Comparison of ENCODE assay signal across 10 mouse cellular contexts in genomic region chr16:37790781-37791175, GRCm38 (mm10). TPM values are rescaled to one million over a fixed set of nuclear protein-coding genes. Genes with fewer than 3 reads are reported as not detected.
DNase-seq lines count a peak whose midpoint lies in the region; ATAC-seq lines count a peak whose summit lies in the region.
"Had no signal": no experiment of that assay in that cellular context is flagged by ENCODE, and none has a peak within 500 bp of the region (broad histone marks: within the 10 kb centered on the region; RNA-seq: fewer than 3 reads in every experiment).

No protein-coding gene starts in this region.

- DNase-seq in heart, adult 11 months: peak; percentile 98
- no peak for DNase-seq in heart, adult 8-10 months (ENCODE audit: low spot score)
- DNase-seq in embryonic facial prominence, embryonic 14.5 days (ENCODE audit: low spot score): peak; percentile 76
- DNase-seq in heart, postnatal 36 days: peak; percentile 51 to 54
- no peak for DNase-seq in frontal cortex, postnatal 14 days (ENCODE audit: low spot score in 2 of 2)
- DNase-seq in right cerebral cortex, postnatal 4 days: no peak
- no peak for DNase-seq in natural killer cell, adult 2 months (ENCODE audit: low spot score in 2 of 2)
- DNase-seq: adrenal gland, postnatal 36 days had no signal

- peaks cover 65% of the 10 kb centered on the region for H3K36me3 ChIP-seq in embryonic facial prominence, embryonic 14.5 days (ENCODE audit: control insufficient read depth, insufficient read depth, low read length)
- H3K36me3 ChIP-seq in lung, embryonic 16.5 days (ENCODE audit: control insufficient read depth, insufficient read depth, low read length): peaks cover 14% of the 10 kb centered on the region
- H3K36me3 ChIP-seq: midbrain, embryonic 15.5 days had no signal

- H3K9me3 ChIP-seq in embryonic facial prominence, embryonic 14.5 days (ENCODE audit: control insufficient read depth, low read length): no peaks in the 10 kb centered on the region
- H3K9me3 ChIP-seq in lung, embryonic 16.5 days (ENCODE audit: control insufficient read depth, low read length): no peaks in the 10 kb centered on the region
- H3K9me3 ChIP-seq: midbrain, embryonic 15.5 days had no signal

- H3K9ac ChIP-seq in embryonic facial prominence, embryonic 14.5 days (ENCODE audit: low read depth, low read length): no peak overlapping the region
- H3K9ac ChIP-seq in lung, embryonic 16.5 days (ENCODE audit: low read length): no peak overlapping the region
- H3K9ac ChIP-seq: midbrain, embryonic 15.5 days had no signal

- peak overlapping the region; percentile 94 for H3K27ac ChIP-seq in embryonic facial prominence, embryonic 14.5 days (replicated peaks; ENCODE audit: low read depth, low read length)
- H3K27ac ChIP-seq in lung, embryonic 16.5 days (ENCODE audit: low read length): peak overlapping the region; percentile 96
- H3K27ac ChIP-seq: midbrain, embryonic 15.5 days had no signal

- no peak overlapping the region for H3K4me3 ChIP-seq in embryonic facial prominence, embryonic 14.5 days (ENCODE audit: low read depth, low read length)
- H3K4me3 ChIP-seq in lung, embryonic 16.5 days (ENCODE audit: low read length): no peak overlapping the region
- H3K4me3 ChIP-seq: midbrain, embryonic 15.5 days had no signal

- peaks cover 64% of the 10 kb centered on the region for H3K4me1 ChIP-seq in embryonic facial prominence, embryonic 14.5 days (ENCODE audit: control insufficient read depth, insufficient read depth, low read length)
- peaks cover 53% of the 10 kb centered on the region for H3K4me1 ChIP-seq in lung, embryonic 16.5 days (replicated peaks; ENCODE audit: control insufficient read depth, insufficient read depth, low read length)

- WGBS in embryonic facial prominence, embryonic 14.5 days: 44% methylated on average over 8 of the region's 8 CpGs
- WGBS in lung, embryonic 16.5 days: 49% methylated on average over 8 of the region's 8 CpGs

- no peak for ATAC-seq in embryonic facial prominence, embryonic 14.5 days (ENCODE audit: low read depth)
- no peak for ATAC-seq in lung, embryonic 16.5 days (ENCODE audit: low read depth)
- ATAC-seq: midbrain, embryonic 15.5 days had no signal

- H3K4me2 ChIP-seq in embryonic facial prominence, embryonic 14.5 days (ENCODE audit: low read depth, low read length): peak overlapping the region; percentile 32; the same call in 1 of the 2 replicates
- H3K4me2 ChIP-seq in lung, embryonic 16.5 days (ENCODE audit: low read depth, low read length): no peak overlapping the region
- H3K4me2 ChIP-seq: midbrain, embryonic 15.5 days had no signal

- intact Hi-C loops in heart, postnatal 36 days (cut with DNase I): no loop called here

- H3K27me3 ChIP-seq in embryonic facial prominence, embryonic 14.5 days (replicated peaks; ENCODE audit: control insufficient read depth, insufficient read depth, low read length): no peaks in the 10 kb centered on the region
- H3K27me3 ChIP-seq in lung, embryonic 16.5 days (ENCODE audit: control insufficient read depth, insufficient read depth, low read depth, low read length): no peaks in the 10 kb centered on the region

RNA-seq across cellular contexts. Expression of gene Fstl1, which starts 14.1 kb away (rescaled TPM):
- 10 to 100 TPM; 36.4 to 46.9 (median 43.4) TPM for total RNA-seq in heart, adult 8-10 months (2022)
- 833 and 870 TPM in 2 replicates for polyA plus RNA-seq in embryonic facial prominence, embryonic 14.5 days (2014; fragmentation: Nextera tagmentation; extraction: Ambion mirVana)
- total RNA-seq in heart, postnatal 36 days (2021): 100 to 1,000 TPM in 1 of 2 experiments, 10 to 100 TPM in 1; 80.0 to 103 TPM
- polyA plus RNA-seq in lung, embryonic 16.5 days (2015; fragmentation: Nextera tagmentation; extraction: Ambion mirVana): 617 and 655 TPM in 2 replicates

Comparison
In these comparisons a context has a peak if more than half of its experiments do, and no peak if none do; other contexts are left out.
1. DNase-seq: peak in heart, adult 11 months (single experiment), embryonic facial prominence, embryonic 14.5 days (single experiment) and heart, postnatal 36 days (2 of 2); none in heart, adult 8-10 months (single experiment), frontal cortex, postnatal 14 days (0 of 2), right cerebral cortex, postnatal 4 days (single experiment) and natural killer cell, adult 2 months (0 of 2).